Mouse (Mus musculus) ES-E14 (cell line): ENCODE results near the gene Mtfp1.

Experiments used
- CHD2 ChIP-seq: IDR thresholded peaks from 2 replicates; pipeline ENCODE4 v1.6.1; 2014; ENCODE audit warnings: mild to moderate bottlenecking, low read depth, low read length, inconsistent platforms
- ZC3H11A ChIP-seq: IDR thresholded peaks from 2 replicates; pipeline ENCODE4 v1.6.1; 2012; ENCODE audit warnings: low read depth, mild to moderate bottlenecking, inconsistent platforms, low read length, borderline replicate concordance
- ZNF384 ChIP-seq: IDR thresholded peaks from 2 replicates; pipeline ENCODE4 v1.6.1; 2012; ENCODE audit warnings: low read depth, low read length, inconsistent platforms

GRCm38 (mm10) chr11:4098120-4098519 lies 2.9 kb upstream of the Mtfp1 start:
- TF ChIP-seq ZNF384 (no peak), CHD2 (no peak), ZC3H11A (no peak)
